Comparison of ENCODE assay signal across 8 mouse cellular contexts in the genomic region with DNA sequence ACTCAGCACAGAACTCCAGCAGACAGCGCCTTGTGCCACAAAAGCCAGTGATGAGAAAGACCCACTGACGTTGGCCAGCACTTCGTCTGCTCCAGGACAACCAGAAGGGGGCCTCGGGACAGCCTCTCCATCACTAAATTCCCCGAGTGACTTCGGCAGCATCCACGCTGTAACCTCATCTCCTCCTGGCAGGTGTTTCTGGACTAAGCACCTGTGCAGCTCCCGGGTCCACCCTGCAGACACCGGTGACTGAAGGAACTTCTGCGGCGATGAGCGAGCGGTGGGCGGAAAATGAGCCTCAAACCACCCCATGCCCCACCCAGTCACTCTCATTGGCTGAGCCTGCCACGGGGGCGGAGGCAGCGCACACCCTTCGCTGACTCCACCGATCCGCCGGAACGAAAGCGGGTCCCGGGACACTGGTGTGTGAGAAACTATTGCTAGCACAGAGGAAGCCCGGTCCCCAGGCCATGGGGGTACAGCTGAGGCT. TPM values are rescaled to one million over a fixed set of nuclear protein-coding genes. Genes with fewer than 3 reads are reported as not detected.
DNase-seq lines count a peak whose midpoint lies in the region; TF ChIP-seq lines count a peak whose summit lies in the region.

A gene (plus strand): TSS at position 378 of the 490 bp plus-strand sequence.

- H3K9ac ChIP-seq in heart, adult 2 months (ENCODE audit: low read depth, low read length): no peak within 1 kb of the TSS; the same call in 1 of the 2 replicates

- under 1% methylated on average over 25 of the region's 25 CpGs for WGBS in heart, adult 2 months

- H3K27ac ChIP-seq in heart, adult 2 months: no peak within 1 kb of the TSS

- H3K27me3 ChIP-seq in heart, adult 2 months (ENCODE audit: control insufficient read depth, insufficient read depth, low read length): 0 out of 2 replicates have a peak, but pooled peaks cover 2% of the 10 kb centered on the region

- no peaks in the 10 kb centered on the region for H3K4me1 ChIP-seq in heart, adult 2 months (ENCODE audit: control insufficient read depth, insufficient read depth, low read length)

- intact Hi-C loops in heart, adult 2 months (cut with DNase I): no loop called here

- peak; percentile 36 to 48 for DNase-seq in heart, adult 18-20 months
- DNase-seq in heart, adult 8-10 months (ENCODE audit: low spot score): no peak
- DNase-seq in embryo, embryonic 10 days (ENCODE audit: low spot score): peak; percentile 90
- DNase-seq in heart, adult 2 months: peak; percentile 37 to 58
- DNase-seq in kidney, adult 9 months: peak; percentile 28
- peak; percentile 80 for DNase-seq in lung, postnatal 10 days
- peak; percentile 36 for DNase-seq in ovary, postnatal 14 days (ENCODE audit: low spot score)
- DNase-seq in thymus, postnatal 14 days: peak; percentile 91

- TF ChIP-seq EP300 in heart, adult 2 months (IDR thresholded peaks at IDR 0.05; ENCODE audit: insufficient read depth, low read depth, low read length): no peak

- H3K36me3 ChIP-seq in heart, adult 2 months (ENCODE audit: control insufficient read depth, insufficient read depth, low read length): no peaks in the 10 kb centered on the region

- peak within 1 kb of the TSS; percentile 39 for H3K4me3 ChIP-seq in heart, adult 2 months

- TF ChIP-seq CTCF in heart, adult 2 months (IDR thresholded peaks at IDR 0.05): no peak

- no peaks in the 10 kb centered on the region for H3K79me2 ChIP-seq in heart, adult 2 months (replicated peaks; ENCODE audit: control insufficient read depth, insufficient read depth, low read length)

- no peak for TF ChIP-seq POLR2A in heart, adult 2 months (IDR thresholded peaks at IDR 0.05; ENCODE audit: insufficient read depth, low read depth, low read length)

RNA-seq across cellular contexts. Expression of the gene that starts here (rescaled TPM):
- total RNA-seq in heart, adult 18-20 months (2021): not detected
- total RNA-seq in heart, adult 8-10 months (2022): not detected
- total RNA-seq in heart, adult 2 months (2021): not detected
- not detected in 2 replicates for polyA plus RNA-seq in heart, adult 2 months (2012; rRNA removed)

Comparison
In these comparisons a context has a peak if more than half of its experiments do, and no peak if none do; other contexts are left out.
1. Peak in DNase-seq in heart, adult 18-20 months; RNA of the gene not detected or under 1 TPM.
2. Peak in DNase-seq and H3K4me3 ChIP-seq in heart, adult 2 months; RNA of the gene not detected or under 1 TPM.